Mouse (Mus musculus) liver, adult 2 months (tissue): ENCODE results near the gene H2-Q6.
"Not testable (repeated sequence)": the region's sequence is repeated elsewhere in the genome, so short reads cannot be mapped to it uniquely, and the experiment has no call there.

ENCODE experiments used
- CTCF ChIP-seq: fragments of 200-500 bp; IDR thresholded peaks from 2 replicates; pipeline ENCODE4 v1.5.1; 2011; ENCODE audit warnings: low read depth, low read length, control low read depth
- POLR2A ChIP-seq: fragments of 200-500 bp; IDR thresholded peaks from 2 replicates; pipeline ENCODE4 v1.6.1; 2011; ENCODE audit warnings: low read length, control low read depth; ENCODE audit not compliant: insufficient read depth; ENCODE audit errors: extremely low read depth

GRCm38 (mm10) chr17:35425474-35425873 lies 824 bp downstream of the H2-Q6 start:
- not testable (repeated sequence) for TF ChIP-seq CTCF, POLR2A
